Mouse (Mus musculus) CH12.LX (cell line): Measurements from ENCODE around the gene Poglut1. TPM values are rescaled to one million over a fixed set of nuclear protein-coding genes. Genes with fewer than 3 reads are reported as not detected.

Experiments
- DNase-seq: peaks from one replicate; pipeline ENCODE4 v3.0.0-alpha.2; 2013; ENCODE audit errors: extremely low read depth
- H3K27ac ChIP-seq: 2 replicates; pipeline ENCODE4 v1.5.1; 2012; ENCODE audit warnings: low read depth, mild to moderate bottlenecking, control low read depth, moderate library complexity; ENCODE audit not compliant: insufficient read depth
- H3K27me3 ChIP-seq: replicated peaks from 2 replicates; pipeline ENCODE3; 2012; ENCODE audit warnings: inconsistent platforms
- H3K36me3 ChIP-seq, 2 experiments: replicated peaks in 1 of 2; 2 replicates each; pipeline versions ENCODE3 to v1.6.1; 2012; ENCODE audit warnings: inconsistent platforms in 1 of 2, low read length in 1 of 2, mild to moderate bottlenecking in 1 of 2, mixed read lengths in 1 of 2, moderate library complexity in 1 of 2; ENCODE audit not compliant: control insufficient read depth in 1 of 2, insufficient read depth in 1 of 2
- H3K4me1 ChIP-seq, 2 experiments: 2 replicates each; pipeline ENCODE4 v1.6.1; 2012; ENCODE audit warnings: inconsistent platforms in 1 of 2, moderate library complexity in 1 of 2; ENCODE audit not compliant: insufficient read depth in 2 of 2, control insufficient read depth in 1 of 2
- H3K4me2 ChIP-seq: 2 replicates; pipeline ENCODE4 v1.6.1; 2012; ENCODE audit warnings: low read depth, mild to moderate bottlenecking, control low read depth; ENCODE audit not compliant: poor library complexity, insufficient read depth, severe bottlenecking
- H3K4me3 ChIP-seq, 3 experiments: fragments of 150-350 bp in 1 of 3; sonication (generic) in 1 of 3; replicated peaks in 1 of 3; 2 replicates each; pipeline versions ENCODE3 to v1.5.1; 2011 to 2012; ENCODE audit warnings: low read depth in 2 of 3, low read length in 2 of 3, mild to moderate bottlenecking in 2 of 3, moderate library complexity in 2 of 3, control low read depth in 1 of 3, improper control_type of control experiment in 1 of 3, inconsistent platforms in 1 of 3, mixed read lengths in 1 of 3; ENCODE audit not compliant: poor library complexity in 1 of 3
- H3K79me2 ChIP-seq: replicated peaks from 2 replicates; pipeline ENCODE4 v1.6.1; 2012; ENCODE audit warnings: mild to moderate bottlenecking, moderate library complexity; ENCODE audit not compliant: control insufficient read depth, poor library complexity, insufficient read depth, severe bottlenecking; ENCODE audit errors: extremely low read depth
- H3K9ac ChIP-seq: 2 replicates; pipeline ENCODE4 v1.6.1; 2012; ENCODE audit warnings: low read depth, mild to moderate bottlenecking, control low read depth, moderate library complexity; ENCODE audit not compliant: insufficient read depth
- H3K9me3 ChIP-seq: replicated peaks from 2 replicates; pipeline ENCODE3; 2012; ENCODE audit warnings: low read length, inconsistent platforms, mixed read lengths
- BHLHE40 ChIP-seq: IDR thresholded peaks from 2 replicates; pipeline ENCODE4 v1.6.1; 2011; ENCODE audit warnings: mild to moderate bottlenecking, low read depth, low read length, improper control_type of control experiment
- CHD1 ChIP-seq: IDR thresholded peaks from 2 replicates; pipeline ENCODE4 v1.6.1; 2012; ENCODE audit warnings: low read depth, low read length, improper control_type of control experiment, inconsistent platforms
- CHD2 ChIP-seq: IDR thresholded peaks from 2 replicates; pipeline ENCODE4 v1.6.1; 2011; ENCODE audit warnings: low read length, improper control_type of control experiment
- CTCF ChIP-seq, 2 experiments: IDR thresholded peaks in 1 of 2; conservative IDR thresholded peaks in 1 of 2; 2 replicates each; pipeline ENCODE4 v1.5.1; 2011 to 2012; ENCODE audit warnings: low read depth in 2 of 2, low read length in 2 of 2, improper control_type of control experiment in 1 of 2, inconsistent platforms in 1 of 2, mild to moderate bottlenecking in 1 of 2, moderate library complexity in 1 of 2
- E2F4 ChIP-seq: IDR thresholded peaks from 2 replicates; pipeline ENCODE4 v1.6.1; 2011; ENCODE audit warnings: low read depth, low read length, improper control_type of control experiment; ENCODE audit not compliant: insufficient replicate concordance
- ELF1 ChIP-seq: IDR thresholded peaks from 2 replicates; pipeline ENCODE4 v1.6.1; 2014; ENCODE audit warnings: low read depth, mild to moderate bottlenecking, inconsistent platforms, low read length, improper control_type of control experiment
- ETS1 ChIP-seq: conservative IDR thresholded peaks from 2 replicates; pipeline ENCODE4 v1.6.1; 2012; ENCODE audit warnings: low read depth, mild to moderate bottlenecking, inconsistent platforms, low read length, improper control_type of control experiment, moderate library complexity
- GABPA ChIP-seq: IDR thresholded peaks from 2 replicates; pipeline ENCODE4 v1.6.1; 2012; ENCODE audit warnings: low read depth, low read length, improper control_type of control experiment, inconsistent platforms; ENCODE audit not compliant: insufficient replicate concordance
- HCFC1 ChIP-seq: IDR thresholded peaks from 2 replicates; pipeline ENCODE4 v1.6.1; 2012; ENCODE audit warnings: low read depth, mild to moderate bottlenecking, inconsistent platforms, low read length, improper control_type of control experiment
- IRF4 ChIP-seq: IDR thresholded peaks from 2 replicates; pipeline ENCODE4 v1.6.1; 2014; ENCODE audit warnings: low read depth, mild to moderate bottlenecking, inconsistent platforms, low read length, improper control_type of control experiment
- KAT2A ChIP-seq: IDR thresholded peaks from 2 replicates; pipeline ENCODE4 v1.6.1; 2012; ENCODE audit warnings: low read length, improper control_type of control experiment, inconsistent platforms; ENCODE audit not compliant: insufficient replicate concordance
- MAFK ChIP-seq: IDR thresholded peaks from 2 replicates; pipeline ENCODE4 v1.6.1; 2011; ENCODE audit warnings: low read length, improper control_type of control experiment; ENCODE audit not compliant: insufficient replicate concordance
- MAX ChIP-seq: IDR thresholded peaks from 2 replicates; pipeline ENCODE4 v1.6.1; 2011; ENCODE audit warnings: low read length, improper control_type of control experiment
- MAZ ChIP-seq: IDR thresholded peaks from 2 replicates; pipeline ENCODE4 v1.6.1; 2012; ENCODE audit warnings: low read depth, mild to moderate bottlenecking, inconsistent platforms, low read length, improper control_type of control experiment, moderate library complexity
- MEF2A ChIP-seq: IDR thresholded peaks from 2 replicates; pipeline ENCODE4 v1.6.1; 2014; ENCODE audit warnings: low read depth, mild to moderate bottlenecking, inconsistent platforms, low read length, improper control_type of control experiment, borderline replicate concordance
- MXI1 ChIP-seq: IDR thresholded peaks from 2 replicates; pipeline ENCODE4 v1.6.1; 2011; ENCODE audit warnings: mild to moderate bottlenecking, low read depth, low read length, improper control_type of control experiment
- MYC ChIP-seq: IDR thresholded peaks from 2 replicates; pipeline ENCODE4 v1.6.1; 2011; ENCODE audit warnings: low read depth, mild to moderate bottlenecking, improper control_type of control experiment, low read length
- NELFE ChIP-seq: IDR thresholded peaks from 2 replicates; pipeline ENCODE4 v1.6.1; 2011; ENCODE audit warnings: low read depth, low read length, improper control_type of control experiment
- NRF1 ChIP-seq: IDR thresholded peaks from 2 replicates; pipeline ENCODE4 v1.6.1; 2014; ENCODE audit warnings: low read depth, mild to moderate bottlenecking, inconsistent platforms, low read length, improper control_type of control experiment, moderate library complexity
- PAX5 ChIP-seq: IDR thresholded peaks from 2 replicates; pipeline ENCODE4 v1.6.1; 2012; ENCODE audit warnings: low read length, inconsistent platforms, mixed read lengths
- POLR2A ChIP-seq: IDR thresholded peaks from 2 replicates; pipeline ENCODE4 v1.6.1; 2011; ENCODE audit warnings: low read depth, mild to moderate bottlenecking, improper control_type of control experiment, low read length
- POLR2AphosphoS2 ChIP-seq: IDR thresholded peaks from 2 replicates; pipeline ENCODE4 v1.6.1; 2011; ENCODE audit warnings: low read depth, low read length, improper control_type of control experiment
- RCOR1 ChIP-seq: conservative IDR thresholded peaks from 2 replicates; pipeline ENCODE4 v1.6.1; 2012; ENCODE audit warnings: low read depth, mild to moderate bottlenecking, inconsistent platforms, low read length, improper control_type of control experiment
- SIN3A ChIP-seq: IDR thresholded peaks from 2 replicates; pipeline ENCODE4 v1.6.1; 2012; ENCODE audit warnings: low read length, improper control_type of control experiment, inconsistent platforms
- SMC3 ChIP-seq: IDR thresholded peaks from 2 replicates; pipeline ENCODE4 v1.6.1; 2011; ENCODE audit warnings: low read depth, low read length, improper control_type of control experiment
- TBP ChIP-seq: conservative IDR thresholded peaks from 2 replicates; pipeline ENCODE4 v1.6.1; 2011; ENCODE audit warnings: low read depth, low read length, improper control_type of control experiment
- TCF12 ChIP-seq: IDR thresholded peaks from 2 replicates; pipeline ENCODE4 v1.6.1; 2014; ENCODE audit warnings: low read depth, mild to moderate bottlenecking, inconsistent platforms, low read length, improper control_type of control experiment
- UBTF ChIP-seq: IDR thresholded peaks from 2 replicates; pipeline ENCODE4 v1.6.1; 2012; ENCODE audit warnings: low read depth, mild to moderate bottlenecking, inconsistent platforms, low read length, improper control_type of control experiment, moderate library complexity
- USF1 ChIP-seq: IDR thresholded peaks from 2 replicates; pipeline ENCODE4 v1.6.1; 2014; ENCODE audit warnings: low read depth, mild to moderate bottlenecking, inconsistent platforms, low read length, improper control_type of control experiment
- USF2 ChIP-seq: conservative IDR thresholded peaks from 2 replicates; pipeline ENCODE4 v1.6.1; 2011; ENCODE audit warnings: low read depth, low read length, improper control_type of control experiment
- ZC3H11A ChIP-seq: IDR thresholded peaks from 2 replicates; pipeline ENCODE4 v1.6.1; 2012; ENCODE audit warnings: low read depth, mild to moderate bottlenecking, inconsistent platforms, low read length, improper control_type of control experiment
- ZKSCAN1 ChIP-seq: IDR thresholded peaks from 2 replicates; pipeline ENCODE4 v1.6.1; 2012; ENCODE audit warnings: low read depth, inconsistent platforms, low read length, improper control_type of control experiment, borderline replicate concordance
- ZMIZ1 ChIP-seq: IDR thresholded peaks from 2 replicates; pipeline ENCODE4 v1.6.1; 2012; ENCODE audit warnings: low read depth, mild to moderate bottlenecking, inconsistent platforms, low read length, improper control_type of control experiment
- dilution Hi-C: fragments of 300-500 bp; cut with MboI; formaldehyde crosslinking; loops from 2 replicates; pipeline ENCODE4 v1.14.3; 2020; ENCODE audit warnings: low sequenced_read_pairs; ENCODE audit not compliant: extremely low pct_unique_long_range_greater_than_20kb, extremely low pct_ligation_motif_present
- in situ Hi-C: fragments of 300-500 bp; cut with MboI; formaldehyde crosslinking; loops from 3 replicates; pipeline ENCODE4 v1.14.3; 2019; ENCODE audit warnings: low sequenced_read_pairs, low pct_ligation_motif_present, low pct_unique_long_range_greater_than_20kb, mixed read lengths
- polyA plus RNA-seq: library from polyadenylated mRNA; unstranded; fragments of >175 nt; gene quantifications from 2 replicates; pipeline ENCODE4 v1.2.1, GENCODE M21; 2012; ENCODE audit warnings: low read depth; ENCODE audit not compliant: insufficient read length
- total RNA-seq, 2 experiments: library from RNA; depleted of rRNA; stranded (reverse); fragments of 300-350 nt in 1 of 2; fragments of >200 nt in 1 of 2; gene quantifications; 2 replicates each; pipeline ENCODE4 v1.2.3; 2012 to 2014

Gene Poglut1
- total RNA-seq (2012; rRNA removed) (41.4 and 44.2 TPM in 2 replicates), total RNA-seq (2014; rRNA removed) (65.6 and 76.9 TPM in 2 replicates), polyA plus RNA-seq (54.7 and 54.8 TPM in 2 replicates)

- in situ Hi-C loops (loop anchor here (10.0 kb wide), 1 partner anchor 175 kb away; no protein-coding TSS in a partner anchor), dilution Hi-C loops (no loop called here)
- Histone ChIP-seq H3K36me3 (peaks cover 26 to 34% of the 10 kb centered on the region in 2 experiments), H3K9ac (peak within 1 kb of the TSS; percentile 96), H3K4me1 (peaks cover 5 to 31% of the 10 kb centered on the region in 2 experiments), H3K27ac (peak within 1 kb of the TSS; percentile 1; the same call in 1 of the 2 replicates), H3K4me2 (peak within 1 kb of the TSS; percentile 30), H3K27me3 (peaks cover 13% of the 10 kb centered on the region), H3K9me3 (peaks cover 2% of the 10 kb centered on the region), H3K79me2 (peaks cover 11% of the 10 kb centered on the region; the same call in 1 of the 2 replicates), H3K4me3 (peak within 1 kb of the TSS; percentile 87 to 97 (median 94))
- peak; percentile 80 for DNase-seq
- TF ChIP-seq GABPA (no peak; the same call in 1 of the 2 replicates), HCFC1 (peak; percentile 93), TBP (peak; percentile 90), NRF1 (peak; percentile 84), CHD1 (peak; percentile 67), RCOR1 (peak; percentile 93), ZKSCAN1 (no peak), MYC (peak; percentile 95), ELF1 (peak; percentile 86), MAZ (0 out of 2 replicates have a peak, but pooled peaks have one; percentile 49), IRF4 (peak; percentile 75; the same call in 1 of the 2 replicates), ETS1 (peak; percentile 21; the same call in 1 of the 2 replicates), SIN3A (peak; percentile 92), POLR2AphosphoS2 (no peak; the same call in 1 of the 2 replicates), SMC3 (no peak), PAX5 (no peak), USF2 (peak; percentile 85), BHLHE40 (peak; percentile 99), KAT2A (peak; percentile 87; the same call in 1 of the 2 replicates), MAFK (no peak), ZMIZ1 (peak; percentile 94; the same call in 1 of the 2 replicates), ZC3H11A (no peak), E2F4 (no peak), UBTF (peak; percentile 74), TCF12 (peak; percentile 95), MEF2A (peak; percentile 62), CTCF (conservative IDR thresholded peaks at IDR 0.05 in 1 of 2, IDR thresholded peaks at IDR 0.05 in 1 of 2; ENCODE audit: low read depth in 2 of 2, low read length in 2 of 2) (no peak), USF1 (peak; percentile 91), POLR2A (peak; percentile 92), MAX (peak; percentile 98), CHD2 (no peak), MXI1 (peak; percentile 97), NELFE (peak; percentile 94)
These were observed at the start of gene Poglut1 for GRCm38 (mm10) chr16:38549479-38550396. TSS of gene Poglut1 (minus strand) at chr16:38550258.
